Mouse (Mus musculus): ENCODE results near the gene Tfe3. TPM values are rescaled to one million over a fixed set of nuclear protein-coding genes. Genes with fewer than 3 reads are reported as not detected.
A peak's percentile ranks its signal among the peaks of the same experiment; 100 is the strongest.
"Not testable (repeated sequence)": the region's sequence is repeated elsewhere in the genome, so short reads cannot be mapped to it uniquely, and the experiment has no call there.

Gene Tfe3
- total RNA-seq, 4 experiments from 2014 or later: 31.8 to 34.9 (median 32.7) TPM

- DNase-seq (ENCODE audit: low spot score in 2 of 2): not testable (repeated sequence)
These were observed 39.8 kb downstream of the Tfe3 start for GRCm38 (mm10) chrX:7802157-7802556.

GRCm38 (mm10) chrX:7815016-7815415 lies 52.7 kb downstream of the Tfe3 start:
- DNase-seq (ENCODE audit: low spot score in 2 of 2): not testable (repeated sequence)

- DNase-seq (ENCODE audit: low spot score in 2 of 2): peak in 1 of 2 experiments; percentile 43
These were observed 59.8 kb downstream of the Tfe3 start, which contains the start of gene Kcnd1 for GRCm38 (mm10) chrX:7821865-7822779. Gene Kcnd1 (plus strand): TSS chrX:7822289.

Small RNAs within 50 kb of the gene (microRNA-seq; reads per million reads assigned to microRNA genes)
- 78.1 to 120 reads per million in 2 experiments for gene Mir1198

Other genes with a start within 250 kb of the Tfe3 start
- gene Foxp3, start 188.9 kb upstream of the Tfe3 start, total RNA-seq (2022): under 1 TPM in 1 of 4 experiments, not detected in 3; 0.09 TPM
- 10 to 100 TPM; 16.1 to 20.2 (median 17.2) TPM for gene Ppp1r3f, start 188.3 kb upstream of the Tfe3 start, total RNA-seq (2022)
- gene Ccdc22, start 157.0 kb upstream of the Tfe3 start, total RNA-seq (2022): 10 to 100 TPM; 20.7 to 25.7 (median 23.1) TPM
- under 1 TPM in 1 of 4 experiments, not detected in 3; 0.34 TPM for gene Cacna1f, start 155.5 kb upstream of the Tfe3 start, total RNA-seq (2022)
- 1,000 to 10,000 TPM; 1,661 to 2,111 (median 1,867) TPM for gene Syp, start 124.1 kb upstream of the Tfe3 start, total RNA-seq (2022)
- gene Prickle3, start 105.3 kb upstream of the Tfe3 start, total RNA-seq (2022): 1 to 10 TPM in 3 of 4 experiments, under 1 TPM in 1; 0.70 to 2.3 (median 1.9) TPM
- 1 to 10 TPM; 4.6 to 7.8 (median 6.0) TPM for gene Plp2, start 91.2 kb upstream of the Tfe3 start, total RNA-seq (2022)
- gene Magix, start 81.3 kb upstream of the Tfe3 start, total RNA-seq (2022): under 1 TPM; 0.23 to 0.36 (median 0.30) TPM
- gene Gpkow, start 65.4 kb upstream of the Tfe3 start, total RNA-seq (2022): 10 to 100 TPM; 33.2 to 39.4 (median 35.8) TPM
- gene Wdr45, start 48.2 kb upstream of the Tfe3 start, total RNA-seq (2022): 10 to 100 TPM; 55.6 to 68.4 (median 62.7) TPM
- gene Gm45208, start 40.3 kb upstream of the Tfe3 start, total RNA-seq (2022): not detected
- gene Praf2, start 34.1 kb upstream of the Tfe3 start, total RNA-seq (2022): 100 to 1,000 TPM in 2 of 4 experiments, 10 to 100 TPM in 2; 90.4 to 101 (median 96.8) TPM
- 10 to 100 TPM; 12.4 to 21.4 (median 17.2) TPM for gene Ccdc120, start 11.7 kb upstream of the Tfe3 start, total RNA-seq (2022)
- 100 to 1,000 TPM in 3 of 4 experiments, 10 to 100 TPM in 1; 97.8 to 120 (median 109) TPM for gene Gripap1, start 27.2 kb downstream of the Tfe3 start, total RNA-seq (2022)
- 10 to 100 TPM in 2 of 4 experiments, 1 to 10 TPM in 2; 8.8 to 11.8 (median 10.1) TPM for gene Kcnd1, start 59.7 kb downstream of the Tfe3 start, total RNA-seq (2022)
- 10 to 100 TPM; 72.4 to 77.1 (median 75.7) TPM for gene Otud5, start 78.8 kb downstream of the Tfe3 start, total RNA-seq (2022)
- 10 to 100 TPM; 41.3 to 61.5 (median 50.7) TPM for gene Pim2, start 115.7 kb downstream of the Tfe3 start, total RNA-seq (2022)
- 10 to 100 TPM; 39.3 to 50.9 (median 41.9) TPM for gene Slc35a2, start 121.5 kb downstream of the Tfe3 start, total RNA-seq (2022)
- gene Pqbp1, start 136.7 kb downstream of the Tfe3 start, total RNA-seq (2022): 10 to 100 TPM; 65.0 to 82.0 (median 75.3) TPM
- gene Timm17b, start 136.8 kb downstream of the Tfe3 start, total RNA-seq (2022): 10 to 100 TPM; 19.6 to 33.3 (median 25.4) TPM
- gene Gm10491, start 145.3 kb downstream of the Tfe3 start, total RNA-seq (2022): not detected
- gene Gm10490, start 147.0 kb downstream of the Tfe3 start, total RNA-seq (2022): not detected
- 100 to 1,000 TPM; 321 to 373 (median 344) TPM for gene Pcsk1n, start 157.3 kb downstream of the Tfe3 start, total RNA-seq (2022)
- gene Eras, start 166.0 kb downstream of the Tfe3 start, total RNA-seq (2022): not detected
- gene Hdac6, start 185.3 kb downstream of the Tfe3 start, total RNA-seq (2022): 10 to 100 TPM; 45.6 to 50.1 (median 47.6) TPM
- gene Gata1, start 215.5 kb downstream of the Tfe3 start, total RNA-seq (2022): not detected

Measured in layer of hippocampus, adult 8-10 months (tissue).